Mouse (Mus musculus) adrenal gland, postnatal 36 days (tissue): ENCODE measurements around the gene Chaf1b. TPM values are rescaled to one million over a fixed set of nuclear protein-coding genes. Genes with fewer than 3 reads are reported as not detected.

Experiments used
- DNase-seq, 2 experiments: peaks; one replicate each; pipeline ENCODE4 v3.0.0; 2021; ENCODE audit warnings: mixed read lengths in 1 of 2
- long read RNA-seq, 2 experiments: library from polyadenylated mRNA; stranded (forward); transcript quantifications; one replicate each; pipeline ENCODE4 v2.0.0; 2021; ENCODE audit warnings: borderline sequencing depth in 2 of 2
- total RNA-seq, 2 experiments: library from RNA; stranded (reverse); gene quantifications; 2 replicates each; pipeline ENCODE4 v1.2.3; 2021

Gene Chaf1b
- total RNA-seq = 1 to 10 TPM; 3.0 to 3.9 TPM
- long read RNA-seq, experiment 1, partial matches to known transcripts = 0 of 4 reads
- long read RNA-seq, experiment 1, other reads (novel, unspliced or antisense) = 1 of 4 reads
- long read RNA-seq, experiment 2, partial matches to known transcripts = 0 of 1 reads
- long read RNA-seq, experiment 2, other reads (novel, unspliced or antisense) = 0 of 1 reads

- DNase-seq = peak; percentile 97
Measured at GRCm38 (mm10) chr16:93883423-93884085, at the start of gene Chaf1b. TSS of gene Chaf1b (plus strand) at chr16:93883901.

DNA sequence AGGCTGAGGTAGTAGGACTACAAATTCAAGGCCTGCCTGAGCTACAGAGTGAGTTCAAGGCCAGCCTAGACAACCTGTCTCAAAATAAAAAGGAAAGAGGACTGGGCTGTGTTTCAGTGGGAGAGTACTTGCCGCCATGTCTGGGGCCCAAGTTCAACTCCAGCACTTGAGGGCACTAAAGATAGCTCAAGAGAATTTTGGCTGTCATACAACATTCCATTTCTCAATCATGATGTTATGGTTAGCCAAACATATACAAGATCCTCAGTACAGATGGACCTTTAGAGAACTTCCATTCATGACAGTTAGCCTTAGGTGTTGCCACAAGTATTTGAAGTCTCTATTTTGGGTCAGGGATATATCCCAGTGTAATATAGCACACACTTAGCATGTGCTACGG lies 49.6 kb upstream of the Chaf1b start:
- no peak for DNase-seq

GRCm38 (mm10) chr16:93839049-93839448 lies 44.7 kb upstream of the Chaf1b start:
- no peak for DNase-seq

DNA sequence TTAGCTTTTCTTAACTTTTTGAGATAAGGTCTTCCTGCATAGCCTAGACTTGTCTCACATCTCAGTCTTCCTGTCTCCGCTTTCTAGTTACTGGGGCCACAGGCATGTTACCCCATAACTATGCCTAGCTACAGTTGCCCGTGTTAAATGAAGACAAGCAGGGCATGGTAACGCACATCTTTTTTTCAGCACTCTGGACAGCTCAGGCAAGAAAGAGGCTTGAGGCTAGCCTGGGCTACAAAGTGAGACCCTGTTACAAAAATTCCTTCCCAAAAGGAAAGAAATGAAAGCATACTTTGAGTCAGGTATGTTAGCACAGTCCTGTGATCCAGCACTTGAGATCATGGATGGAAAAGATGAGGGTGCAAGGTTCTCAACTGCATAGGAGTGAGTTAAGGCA lies 33.2 kb upstream of the Chaf1b start:
- no peak for DNase-seq

DNA sequence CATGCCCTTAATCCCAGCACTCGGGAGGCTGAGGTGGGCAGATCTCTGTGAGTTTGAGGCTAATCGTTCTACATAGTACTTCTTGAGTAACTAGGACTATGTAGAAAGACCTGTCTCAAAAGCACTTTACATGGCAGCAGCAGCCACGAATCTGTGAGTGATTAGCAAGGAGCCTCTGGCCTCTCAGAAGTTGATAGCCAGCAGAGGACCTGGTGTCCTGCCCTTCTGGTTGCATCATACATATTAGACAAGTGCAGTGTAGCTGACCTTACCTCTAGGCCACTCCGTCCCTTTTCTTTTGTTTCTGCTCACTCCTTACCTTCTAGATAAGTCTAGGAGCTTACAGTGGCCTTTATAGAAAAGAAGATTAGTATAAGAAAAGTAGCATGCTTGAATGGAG lies 23.7 kb upstream of the Chaf1b start:
- peak; percentile 25 to 27 for DNase-seq

GRCm38 (mm10) chr16:93860686-93861085 lies 23.0 kb upstream of the Chaf1b start:
- peak; percentile 64 to 69 for DNase-seq

GRCm38 (mm10) chr16:93874841-93875240 lies 8.9 kb upstream of the Chaf1b start:
- no peak for DNase-seq

GRCm38 (mm10) chr16:93877612-93878380 lies 5.9 kb upstream of the Chaf1b start:
- no peak for DNase-seq

DNA sequence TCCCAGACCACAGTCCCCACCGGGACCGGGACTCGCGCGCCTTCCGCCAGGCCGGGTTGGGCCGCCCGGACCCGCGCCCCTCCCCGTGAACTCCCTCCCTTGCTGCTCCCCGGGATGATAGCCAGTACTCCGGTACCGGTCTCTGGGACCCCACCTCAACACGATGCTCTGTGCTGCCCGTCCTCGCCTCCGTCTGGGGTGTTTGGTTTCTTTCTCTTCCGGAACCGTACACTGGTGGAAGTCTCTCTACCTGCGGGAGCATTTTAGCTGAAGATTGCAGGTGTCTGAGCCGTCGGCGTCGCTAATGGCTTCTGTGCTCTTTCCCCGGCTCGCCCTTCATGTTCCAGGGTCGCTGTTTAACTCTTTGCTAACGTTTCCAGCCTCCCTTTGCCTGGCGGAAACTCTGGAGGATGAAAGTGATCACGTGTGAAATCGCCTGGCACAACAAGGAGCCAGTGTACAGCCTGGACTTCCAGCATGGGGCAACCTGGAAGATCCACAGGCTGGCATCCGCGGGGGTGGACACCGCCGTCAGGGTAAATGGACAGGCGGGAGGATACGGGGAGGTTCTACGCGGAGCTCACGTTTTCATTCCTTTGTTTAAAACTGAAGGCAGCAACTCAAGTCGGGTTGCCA lies 503 bp downstream of the Chaf1b start:
- peak; percentile 24 to 25 for DNase-seq

- DNase-seq = no peak
Measured at GRCm38 (mm10) chr16:93884722-93885113, 1.0 kb downstream of the Chaf1b start.

- no peak for DNase-seq
Measured at GRCm38 (mm10) chr16:93888481-93888880, 4.8 kb downstream of the Chaf1b start.

- DNase-seq = no peak
Measured at GRCm38 (mm10) chr16:93890948-93891604, 7.4 kb downstream of the Chaf1b start.

DNA sequence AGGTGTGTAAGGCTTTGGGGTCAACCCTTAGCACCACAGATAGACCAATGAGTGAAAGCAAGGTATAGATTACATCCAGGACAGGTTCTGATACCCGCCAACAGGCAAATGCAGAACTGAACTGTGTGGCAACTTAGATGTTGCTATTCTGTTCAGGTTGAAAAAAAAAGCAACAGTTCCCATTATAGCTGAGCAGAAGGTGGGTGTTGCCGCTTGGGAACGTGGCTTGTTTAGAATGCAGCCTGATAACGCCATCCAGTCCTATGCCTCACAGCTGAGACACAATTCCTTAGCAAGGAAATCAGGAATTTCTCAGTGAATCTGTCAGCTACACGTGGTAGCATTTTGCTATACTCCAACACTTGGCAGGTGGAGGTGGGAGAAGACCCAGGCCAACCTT lies 9.6 kb downstream of the Chaf1b start:
- no peak for DNase-seq

GRCm38 (mm10) chr16:93903027-93903426 lies 19.3 kb downstream of the Chaf1b start:
- DNase-seq = no peak

GRCm38 (mm10) chr16:93906156-93907014 lies 22.7 kb downstream of the Chaf1b start:
- DNase-seq = peak; percentile 57 to 64

DNA sequence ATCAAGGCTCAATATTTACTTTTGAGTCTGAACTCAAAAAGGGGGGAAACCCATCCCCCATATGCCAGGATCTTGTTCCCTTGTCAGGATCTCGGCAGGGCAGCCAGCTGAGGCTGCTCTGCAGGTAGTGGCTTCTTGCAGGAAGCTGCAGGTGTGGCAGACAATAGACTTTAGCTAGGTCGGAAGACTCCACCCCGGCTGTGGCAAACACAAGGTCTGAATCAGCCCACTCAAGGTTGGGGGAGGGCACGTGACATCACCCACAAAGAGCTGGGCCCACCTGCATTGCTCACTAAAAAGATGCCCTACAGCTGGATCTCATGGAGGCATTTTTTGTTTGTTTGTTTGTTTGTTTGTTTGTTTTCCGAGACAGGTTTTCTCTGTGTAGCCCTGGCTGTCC lies 24.1 kb downstream of the Chaf1b start:
- DNase-seq = no peak

DNA sequence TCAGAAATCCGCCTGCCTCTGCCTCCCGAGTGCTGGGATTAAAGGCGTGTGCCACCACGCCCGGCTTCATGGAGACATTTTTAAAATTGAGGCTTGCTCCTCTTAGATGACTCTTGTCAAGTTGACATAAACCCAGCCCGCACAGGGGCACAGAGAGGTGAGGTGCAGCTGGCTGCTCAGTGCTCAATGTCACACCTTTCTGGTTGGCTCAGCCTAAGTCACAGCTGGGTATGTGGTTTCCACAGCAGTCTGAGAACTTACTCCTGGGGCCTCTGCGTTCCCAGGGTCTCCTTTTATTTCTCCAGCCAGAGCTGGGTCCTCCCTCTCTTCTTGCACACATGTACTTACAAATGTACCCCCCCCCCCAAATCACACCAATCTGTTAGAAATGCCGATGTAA lies 24.5 kb downstream of the Chaf1b start:
- DNase-seq = no peak

DNA sequence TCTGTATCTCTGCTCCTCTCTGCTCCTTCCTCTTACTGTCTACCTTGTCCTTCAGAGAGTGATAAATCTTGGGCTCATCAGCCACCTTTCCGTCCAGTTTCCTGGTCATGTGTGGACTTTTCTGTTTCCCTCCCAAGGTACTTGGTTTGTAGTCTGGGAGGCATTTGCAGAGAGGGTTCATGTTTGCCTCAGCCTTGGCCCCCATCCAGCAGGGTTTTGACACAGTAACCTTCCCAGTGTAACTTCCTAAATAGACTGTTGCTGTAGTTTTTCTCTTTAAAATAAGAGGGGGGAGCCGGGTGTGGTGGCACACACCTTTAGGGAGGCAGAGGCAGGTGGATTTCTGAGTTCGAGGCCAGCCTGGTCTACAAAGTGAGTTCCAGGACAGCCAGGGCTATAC lies 26.2 kb downstream of the Chaf1b start:
- peak; percentile 52 to 55 for DNase-seq

DNA sequence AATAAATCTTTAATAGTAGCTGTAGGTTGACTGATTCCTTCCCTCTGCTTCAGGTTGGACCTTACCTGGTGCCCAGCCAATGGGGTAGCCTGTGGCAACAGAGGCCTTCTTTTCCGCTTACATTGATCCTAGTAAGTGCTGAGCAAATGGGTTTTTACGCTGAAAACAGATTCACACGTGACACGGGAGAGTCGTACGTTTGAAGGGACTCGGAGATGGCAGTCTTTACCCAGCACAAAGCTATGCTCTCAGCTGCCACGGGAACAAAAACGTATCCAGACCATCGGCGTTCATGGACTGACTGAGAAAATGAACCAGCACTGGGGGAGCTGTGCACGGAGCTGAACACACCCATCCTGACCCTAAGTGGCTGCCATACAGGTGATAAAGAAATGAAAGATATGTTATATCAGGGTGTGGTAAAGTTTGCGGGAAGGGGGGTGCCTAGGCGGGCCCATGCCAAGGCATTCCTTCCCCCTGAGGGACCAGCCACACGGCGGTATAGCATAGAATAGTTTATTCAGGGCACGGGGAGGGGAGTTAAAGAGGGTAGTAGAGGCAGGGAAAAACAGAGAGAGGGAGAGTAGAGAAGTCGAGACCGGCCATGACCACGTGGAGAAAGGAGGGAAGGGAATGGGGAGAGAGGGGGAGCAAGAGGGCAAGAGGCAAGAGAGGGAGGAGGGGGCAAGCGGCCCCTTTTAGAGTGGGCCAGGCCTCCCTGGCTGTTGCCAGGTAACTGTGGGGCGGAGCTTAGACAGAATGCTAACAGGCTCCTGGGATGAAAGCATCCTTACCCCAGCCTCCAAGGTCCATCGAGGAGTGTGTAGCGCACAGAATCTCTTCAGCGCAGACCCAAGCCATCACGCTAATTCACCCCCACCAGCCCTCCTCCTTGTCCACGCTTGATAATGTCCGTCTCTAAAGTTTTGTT lies 27.3 kb downstream of the Chaf1b start:
- DNase-seq = no peak

- DNase-seq = peak; percentile 29 to 45
Measured at GRCm38 (mm10) chr16:93912158-93912557, 28.5 kb downstream of the Chaf1b start.
